Comparison of ENCODE assay signal across 8 mouse cellular contexts in genomic region chr17:24896241-24896992, GRCm38 (mm10). TPM values are rescaled to one million over a fixed set of nuclear protein-coding genes. Genes with fewer than 3 reads are reported as not detected.
DNase-seq lines count a peak whose midpoint lies in the region; ATAC-seq and TF ChIP-seq lines count a peak whose summit lies in the region.

TSS of gene Nme3 (plus strand) at chr17:24896500.

- no peaks in the 10 kb centered on the region for H3K9me3 ChIP-seq in intestine, postnatal 0 days (ENCODE audit: control insufficient read depth)
- H3K9me3 ChIP-seq in limb, embryonic 12.5 days: no peaks in the 10 kb centered on the region
- no peaks in the 10 kb centered on the region for H3K9me3 ChIP-seq in midbrain, embryonic 13.5 days

- H3K27ac ChIP-seq in intestine, postnatal 0 days (ENCODE audit: low read depth, low read length): peak within 1 kb of the TSS; percentile 86
- peak within 1 kb of the TSS; percentile 82 for H3K27ac ChIP-seq in limb, embryonic 12.5 days
- peak within 1 kb of the TSS; percentile 87 for H3K27ac ChIP-seq in midbrain, embryonic 13.5 days

- H3K4me2 ChIP-seq in intestine, postnatal 0 days (replicated peaks; ENCODE audit: low read depth): peak within 1 kb of the TSS; percentile 94
- peak within 1 kb of the TSS; percentile 92 for H3K4me2 ChIP-seq in limb, embryonic 12.5 days
- H3K4me2 ChIP-seq in midbrain, embryonic 13.5 days (replicated peaks): peak within 1 kb of the TSS; percentile 90

- DNase-seq in 3134 (ENCODE audit: extremely low read depth, insufficient read length, low spot score): peak; percentile 72
- DNase-seq in adrenal gland, postnatal 10 days: peak; percentile 92
- DNase-seq in embryo, embryonic 11.5 days (ENCODE audit: low read depth, low spot score): peak; percentile 50
- DNase-seq in spleen, adult 18-20 months: peak; percentile 61 to 75

- TF ChIP-seq CTCF in intestine, postnatal 0 days (IDR thresholded peaks at IDR 0.05; ENCODE audit: low read depth): peak; percentile 55

- peak; percentile 43 for ATAC-seq in granulocyte monocyte progenitor cell, adult 5-6 weeks (replicated peaks; ENCODE audit: poor library complexity, severe bottlenecking)
- peak; percentile 53 for ATAC-seq in intestine, postnatal 0 days
- peak; percentile 16; the same call in 1 of the 2 replicates for ATAC-seq in limb, embryonic 12.5 days (ENCODE audit: insufficient number of reproducible peaks, insufficient read depth, low FRiP score, low TSS enrichment, low read depth)
- peak; percentile 74 for ATAC-seq in midbrain, embryonic 13.5 days

- H3K36me3 ChIP-seq in intestine, postnatal 0 days (ENCODE audit: control insufficient read depth, insufficient read depth): peaks cover 59% of the 10 kb centered on the region
- peaks cover 69% of the 10 kb centered on the region for H3K36me3 ChIP-seq in limb, embryonic 12.5 days
- peaks cover 69% of the 10 kb centered on the region for H3K36me3 ChIP-seq in midbrain, embryonic 13.5 days

- 0 out of 2 replicates have a peak, but pooled peaks cover 7% of the 10 kb centered on the region for H3K4me1 ChIP-seq in intestine, postnatal 0 days (replicated peaks; ENCODE audit: control insufficient read depth, insufficient read depth, low read length)
- peaks cover 40% of the 10 kb centered on the region for H3K4me1 ChIP-seq in limb, embryonic 12.5 days (replicated peaks)
- H3K4me1 ChIP-seq in midbrain, embryonic 13.5 days (replicated peaks): peaks cover 46% of the 10 kb centered on the region

- 2% methylated on average over 46 of the region's 50 CpGs for WGBS in intestine, postnatal 0 days
- WGBS in limb, embryonic 12.5 days: 2% methylated on average over 50 of the region's 50 CpGs
- under 1% methylated on average over 50 of the region's 50 CpGs for WGBS in midbrain, embryonic 13.5 days

- no peaks in the 10 kb centered on the region for H3K27me3 ChIP-seq in intestine, postnatal 0 days (replicated peaks; ENCODE audit: control insufficient read depth, insufficient read depth, low read length)
- no peaks in the 10 kb centered on the region for H3K27me3 ChIP-seq in limb, embryonic 12.5 days
- no peaks in the 10 kb centered on the region for H3K27me3 ChIP-seq in midbrain, embryonic 13.5 days

- H3K4me3 ChIP-seq in intestine, postnatal 0 days (ENCODE audit: low read depth, low read length): peak within 1 kb of the TSS; percentile 85
- peak within 1 kb of the TSS; percentile 92 for H3K4me3 ChIP-seq in limb, embryonic 12.5 days (replicated peaks)
- peak within 1 kb of the TSS; percentile 89 for H3K4me3 ChIP-seq in midbrain, embryonic 13.5 days (replicated peaks)

- H3K9ac ChIP-seq in intestine, postnatal 0 days (ENCODE audit: low read depth, low read length): peak within 1 kb of the TSS; percentile 88
- H3K9ac ChIP-seq in limb, embryonic 12.5 days (replicated peaks): peak within 1 kb of the TSS; percentile 90
- peak within 1 kb of the TSS; percentile 95 for H3K9ac ChIP-seq in midbrain, embryonic 13.5 days (replicated peaks)

RNA-seq across cellular contexts. Expression of gene Nme3, which starts in this region (rescaled TPM):
- 10 to 100 TPM; 43.6 to 51.3 TPM for total RNA-seq in adrenal gland, postnatal 10 days (2021)
- total RNA-seq in granulocyte monocyte progenitor cell, adult 5-6 weeks (2014; fragmentation: Nextera tagmentation): 18.8 and 22.9 TPM in 2 replicates
- total RNA-seq in granulocyte monocyte progenitor cell, adult 5-6 weeks (2017): 21.2 and 27.1 TPM in 2 replicates
- 47.4 and 54.4 TPM in 2 replicates for polyA plus RNA-seq in intestine, postnatal 0 days (2015; fragmentation: Nextera tagmentation; extraction: Ambion mirVana)
- 46.2 and 46.5 TPM in 2 replicates for polyA plus RNA-seq in limb, embryonic 12.5 days (2016; fragmentation: Nextera tagmentation; extraction: Ambion mirVana)
- polyA plus RNA-seq in midbrain, embryonic 13.5 days (2015; fragmentation: Nextera tagmentation; extraction: Ambion mirVana): 74.1 and 76.8 TPM in 2 replicates

Comparison
In these comparisons a context has a peak if more than half of its experiments do, and no peak if none do; other contexts are left out.
1. Peak in every context shown above with its lines: DNase-seq, ATAC-seq, H3K4me3 ChIP-seq and H3K27ac ChIP-seq.
2. ATAC-seq: peak in every context shown above with its lines; median percentile 74 in midbrain, embryonic 13.5 days; 53 in intestine, postnatal 0 days; 43 in granulocyte monocyte progenitor cell, adult 5-6 weeks; 16 in limb, embryonic 12.5 days.